Mouse (Mus musculus) hematopoietic stem cell, adult 5-6 weeks (primary cell): ENCODE measurements around the gene Nedd4. TPM values are rescaled to one million over a fixed set of nuclear protein-coding genes. Genes with fewer than 3 reads are reported as not detected.

Source experiments
- ATAC-seq, 2 experiments: fragments of 125-278 bp in 1 of 2; replicated peaks in 1 of 2; 2 replicates each; pipeline ENCODE4 v1.8.0; 2016 to 2017; ENCODE audit warnings: inconsistent platforms in 2 of 2, mild to moderate bottlenecking in 2 of 2, moderate number of reproducible peaks in 2 of 2, low read depth in 1 of 2, moderate TSS enrichment in 1 of 2; ENCODE audit not compliant: low FRiP score in 2 of 2, poor library complexity in 2 of 2, severe bottlenecking in 2 of 2, insufficient read depth in 1 of 2, low TSS enrichment in 1 of 2
- total RNA-seq: library from RNA; stranded (forward); fragments of 172-1452, 232-1000 nt; gene quantifications from 2 replicates; pipeline ENCODE4 v1.2.3, GENCODE M21; 2017

The Nedd4 gene
- total RNA-seq, 1 experiment from 2014 or later = 419 TPM

DNA sequence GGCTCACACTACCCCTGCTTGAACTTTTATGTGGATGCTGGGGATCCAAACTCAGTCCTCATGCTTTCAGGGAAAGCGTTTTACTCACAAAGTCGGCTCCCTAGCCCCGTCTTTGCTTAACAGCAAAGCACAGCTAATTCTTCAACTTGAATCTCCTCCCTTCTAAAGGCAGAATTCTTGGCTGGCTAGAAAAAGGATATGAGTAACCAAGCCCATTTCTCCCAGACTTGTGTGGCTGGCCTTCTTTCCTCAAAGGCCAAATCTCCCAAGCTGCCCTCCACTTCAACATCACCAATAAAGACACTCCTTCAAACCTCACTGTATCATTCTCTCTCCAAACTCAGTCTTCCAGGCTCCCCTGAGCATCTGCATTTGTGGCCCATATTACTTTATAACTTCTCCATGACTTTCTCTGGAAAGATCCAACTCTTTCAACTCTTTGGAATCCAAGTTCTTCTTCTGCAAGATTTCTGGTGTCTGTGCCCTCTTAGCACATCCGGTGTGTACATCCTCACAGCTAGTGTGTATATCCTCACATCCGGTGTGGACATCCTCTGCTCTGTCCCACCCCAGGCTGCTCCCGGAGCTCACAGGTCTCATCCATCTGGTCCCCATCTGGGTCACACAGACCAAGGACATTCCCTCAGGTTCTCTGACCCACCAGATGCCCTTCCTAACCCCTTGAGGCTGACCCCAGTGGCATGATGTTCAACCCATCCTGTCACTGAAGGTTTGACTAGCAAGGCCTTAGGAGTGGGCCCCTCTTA is 18.3 kb upstream of the Nedd4 start:
- no peak for ATAC-seq

DNA sequence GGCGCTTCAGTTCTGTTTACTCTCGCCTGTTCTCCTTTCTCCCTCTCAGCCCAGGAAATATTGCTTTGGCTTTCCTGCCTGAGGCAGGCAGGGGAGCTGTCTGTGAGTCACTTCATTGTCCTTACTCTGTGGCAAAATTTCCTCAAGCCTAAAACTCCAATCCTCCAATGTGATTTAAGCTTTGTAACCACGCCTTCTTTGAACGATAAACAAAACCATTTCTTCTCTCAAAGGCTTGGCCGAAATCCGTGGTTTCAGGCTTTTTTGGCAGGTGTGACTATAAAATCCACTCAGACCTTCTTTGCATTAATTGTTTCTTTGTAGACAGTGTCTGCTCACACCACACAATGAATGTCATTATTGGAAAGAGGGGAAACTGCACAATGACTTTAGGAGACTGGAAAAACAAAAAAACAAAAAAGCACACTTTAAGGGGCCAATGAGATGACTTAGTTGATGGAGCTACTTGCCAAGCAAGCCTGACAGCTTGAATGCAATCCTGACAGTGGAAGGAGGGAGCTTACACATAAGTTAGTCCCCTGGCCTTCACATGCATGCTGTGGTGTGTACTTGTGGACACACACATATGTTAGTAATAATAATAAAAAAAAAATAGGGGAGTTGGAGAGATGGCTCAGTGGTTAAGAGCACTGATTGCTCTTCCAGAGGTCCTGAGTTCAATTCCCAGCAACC is 17.6 kb upstream of the Nedd4 start:
- ATAC-seq = peak in 1 of 2 experiments; percentile 37; a peak in 1 of 4 replicates

DNA sequence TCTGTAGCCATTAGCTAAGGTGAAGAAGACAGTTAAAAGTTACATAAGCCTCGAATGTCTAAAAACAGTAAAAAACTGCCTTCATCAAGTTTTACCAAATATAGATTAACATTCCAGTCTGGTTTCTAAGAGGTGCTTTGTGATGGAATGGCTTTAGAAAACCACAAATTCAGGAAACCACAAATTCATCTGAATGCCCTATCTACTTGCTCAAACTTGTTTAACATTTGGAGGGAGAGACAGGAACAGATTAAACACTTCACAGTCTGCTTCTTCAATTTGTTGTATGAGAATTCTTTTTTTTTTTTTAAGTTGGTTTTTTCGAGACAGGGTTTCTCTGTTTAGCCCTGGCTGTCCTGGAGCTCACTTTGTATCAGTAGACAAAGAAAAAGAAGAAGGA is 12.4 kb upstream of the Nedd4 start:
- ATAC-seq = no peak

DNA sequence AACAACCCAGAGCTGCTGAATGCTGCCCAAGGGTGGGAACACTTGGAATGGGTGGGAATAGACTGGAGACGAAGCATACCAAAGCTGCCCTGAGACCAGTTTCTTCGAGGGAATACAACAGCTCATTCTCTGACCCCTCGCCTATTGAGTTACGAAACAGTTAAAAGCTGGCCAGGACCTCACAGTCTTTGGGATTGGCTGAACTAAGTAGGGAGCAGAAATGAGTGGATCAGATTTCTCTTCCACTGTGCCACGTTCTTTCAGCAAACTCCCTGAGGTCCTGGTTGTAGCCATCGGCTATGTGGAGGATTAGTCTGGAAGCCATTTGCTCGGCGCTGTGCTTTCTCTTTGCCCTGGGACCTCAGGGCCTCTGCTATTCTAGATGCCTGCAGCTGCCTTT is 9.2 kb upstream of the Nedd4 start:
- ATAC-seq = no peak

DNA sequence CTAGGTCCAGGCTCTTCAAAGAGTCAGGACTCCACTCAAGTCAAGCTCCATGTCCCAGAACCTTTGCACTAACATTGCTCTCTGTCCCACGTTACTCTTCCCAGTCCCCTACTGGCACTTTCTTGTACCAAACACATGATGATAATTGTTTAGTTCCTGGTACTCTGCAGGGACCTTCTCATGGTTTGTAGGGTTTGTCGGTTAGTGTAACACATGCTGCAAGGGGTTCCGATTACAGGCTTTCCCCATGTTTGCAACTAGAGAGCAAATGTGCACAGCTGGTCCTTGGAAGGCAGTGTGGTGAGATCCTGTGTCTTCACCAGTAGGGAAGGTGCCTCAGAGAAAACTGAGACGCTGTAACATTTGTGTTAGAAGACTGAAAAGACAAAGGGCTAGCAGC is 8.6 kb upstream of the Nedd4 start:
- ATAC-seq = no peak

DNA sequence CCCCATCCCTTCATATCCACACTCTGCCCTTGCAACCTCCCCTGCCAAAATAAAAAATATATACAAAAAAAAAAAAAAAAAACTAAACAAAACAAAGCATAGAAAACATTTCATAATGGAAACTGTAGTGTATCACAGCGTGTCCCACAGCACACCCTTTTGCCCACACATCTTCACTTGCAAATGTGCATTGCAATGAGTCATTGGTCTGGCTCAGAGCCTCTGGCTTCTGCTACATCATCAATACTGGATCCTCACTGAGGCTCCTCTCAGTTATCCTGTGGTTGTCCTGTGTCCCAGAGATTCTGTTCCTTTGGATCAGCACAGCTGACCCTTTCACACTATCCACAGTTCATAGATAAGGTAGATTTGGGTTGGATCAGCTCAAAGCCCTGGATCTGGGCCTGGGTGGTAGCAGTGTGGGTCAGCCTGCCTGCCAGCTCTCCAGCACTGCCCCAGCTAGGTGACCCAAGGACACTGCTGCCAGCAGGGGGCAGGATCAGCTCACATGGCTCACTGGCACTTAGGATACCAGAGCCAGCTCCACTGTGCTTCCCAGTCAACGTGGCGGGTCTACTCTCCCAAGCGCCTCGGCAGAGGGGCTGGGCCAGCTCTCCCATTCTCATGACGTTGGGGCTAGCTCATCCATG is 7.4 kb upstream of the Nedd4 start:
- peak; percentile 57 to 65; a peak in 3 of 4 replicates for ATAC-seq

DNA sequence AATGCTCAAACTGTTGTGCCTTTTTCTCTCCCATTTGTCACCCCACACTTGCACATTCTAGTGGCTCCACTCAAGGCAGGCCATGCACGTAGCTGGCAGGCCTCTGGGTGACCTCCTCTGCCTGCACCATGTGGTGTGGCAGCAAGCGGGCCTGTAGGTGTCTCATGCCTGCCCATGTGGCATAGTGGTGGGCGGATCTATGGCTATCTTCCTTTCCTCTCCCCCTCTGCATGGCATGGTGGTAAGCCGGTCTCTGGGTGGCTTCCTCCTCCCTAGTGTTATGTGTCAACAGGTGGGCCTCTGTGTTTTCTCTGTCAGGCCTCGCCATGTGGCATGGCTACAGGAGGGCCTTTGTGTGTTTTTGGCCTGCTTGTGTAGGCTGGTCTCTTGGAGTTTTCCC is 6.5 kb upstream of the Nedd4 start:
- no peak for ATAC-seq

DNA sequence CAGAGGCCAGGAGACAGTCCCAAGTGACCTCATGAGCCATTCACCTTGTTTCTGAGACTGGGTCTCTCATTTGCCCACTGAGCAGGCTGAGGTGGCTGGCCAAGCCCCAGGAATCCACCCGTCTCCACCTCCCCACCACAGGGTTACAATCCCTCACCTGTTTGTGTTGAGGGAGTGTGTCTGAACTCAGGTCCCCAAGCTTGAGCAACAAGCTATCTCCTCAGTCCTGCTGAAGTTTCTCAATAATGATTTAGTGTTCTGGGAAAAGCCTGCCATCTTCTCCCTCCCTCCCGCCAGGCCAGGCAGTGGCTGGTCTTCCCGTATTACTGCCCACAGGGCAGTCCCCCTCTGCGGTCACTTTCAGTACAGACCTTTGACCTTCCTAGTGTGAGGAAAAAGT is 5.7 kb upstream of the Nedd4 start:
- no peak for ATAC-seq

DNA sequence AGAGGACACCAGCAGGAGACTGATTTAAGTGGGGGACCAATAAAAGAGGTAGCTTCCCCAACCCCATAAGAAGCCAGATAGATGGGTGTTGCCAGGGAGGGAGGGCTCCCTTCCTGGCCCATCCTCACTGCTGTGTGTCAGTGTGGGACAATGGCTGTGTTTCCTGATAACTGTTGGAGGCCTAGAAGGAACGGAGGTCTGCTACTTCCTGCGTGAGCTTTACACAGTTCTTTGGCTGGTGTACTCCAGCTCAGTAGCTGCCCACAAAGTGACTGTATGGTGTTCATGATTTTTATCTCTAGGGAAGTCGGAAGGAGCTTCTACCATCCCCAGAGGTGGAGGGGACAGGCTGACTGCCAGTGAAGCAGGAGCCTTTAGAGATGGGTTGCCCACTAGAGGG is 5.2 kb upstream of the Nedd4 start:
- ATAC-seq = peak; percentile 27 to 38

DNA sequence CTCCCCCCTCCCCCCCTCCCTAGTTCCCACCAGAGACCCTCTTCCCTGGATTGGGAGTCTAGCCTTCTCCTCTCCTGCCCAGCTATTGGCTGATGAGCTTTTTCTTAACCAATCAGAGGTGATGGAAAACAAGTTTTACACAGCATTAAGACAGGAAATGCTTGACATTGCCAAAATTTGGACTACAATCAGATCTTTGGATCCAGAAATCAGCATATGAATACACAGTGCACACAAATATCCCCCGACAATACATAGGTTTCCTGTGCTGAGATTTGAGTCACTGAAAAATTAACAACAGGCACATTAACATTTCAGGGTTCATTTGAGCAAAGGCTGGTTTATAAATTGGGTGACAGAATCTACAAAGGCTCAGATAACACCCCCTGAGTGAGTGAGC is 4.5 kb upstream of the Nedd4 start:
- no peak for ATAC-seq

DNA sequence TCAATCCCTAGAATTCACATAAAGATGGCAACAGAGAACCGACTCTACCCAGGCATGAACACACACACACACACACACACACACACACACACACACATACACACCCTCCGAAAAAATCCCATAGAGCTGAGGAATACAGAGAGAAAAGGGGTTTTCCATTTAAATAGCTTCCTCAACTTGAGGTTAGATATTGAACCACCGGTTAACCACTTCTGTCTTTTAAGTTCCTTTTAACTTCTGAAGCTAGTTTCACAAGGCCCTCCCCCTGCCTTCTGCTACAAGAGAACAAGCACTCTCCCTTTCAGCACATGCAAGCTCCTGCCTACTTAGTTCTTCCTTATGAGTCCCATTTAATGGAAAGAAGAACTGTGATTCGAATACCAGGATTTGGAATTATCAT is 2.0 kb upstream of the Nedd4 start:
- ATAC-seq = peak; percentile 54 to 76

DNA sequence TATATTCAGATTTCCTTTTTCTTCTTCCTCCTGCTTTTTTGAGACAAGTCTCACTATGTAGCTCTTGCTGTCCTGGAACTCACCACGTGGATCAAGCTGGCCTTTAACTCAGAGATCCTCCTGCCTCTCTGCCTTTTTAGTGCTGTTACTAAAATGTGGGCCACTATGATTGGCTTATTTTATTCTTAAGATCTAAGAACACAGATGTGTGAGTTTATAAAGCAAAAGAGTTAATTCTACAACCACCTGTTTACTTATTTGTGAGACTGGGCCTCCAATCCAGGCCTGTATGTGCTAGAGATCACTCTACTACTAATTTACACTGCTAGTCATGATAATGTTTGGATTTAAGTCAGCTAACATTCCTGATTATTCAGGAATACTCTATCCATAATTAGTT is 1.2 kb upstream of the Nedd4 start:
- ATAC-seq = no peak

DNA sequence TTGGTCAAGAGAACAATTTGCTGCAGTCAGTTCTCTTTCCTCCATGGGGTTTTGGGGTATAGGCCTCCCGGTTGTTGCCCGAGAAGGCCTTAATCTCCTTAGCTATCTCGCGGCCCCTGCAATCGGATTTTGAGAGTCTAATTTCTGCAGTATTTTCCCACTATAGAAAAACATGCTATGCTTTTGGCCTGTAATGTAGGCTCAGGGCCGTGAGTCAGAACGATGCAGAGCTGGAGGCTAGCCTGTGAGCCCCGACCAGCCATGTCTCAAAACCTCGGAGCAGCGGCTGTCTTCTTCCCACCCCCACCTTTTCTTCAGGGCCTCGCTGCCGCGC is 618 bp upstream of the Nedd4 start:
- ATAC-seq = no peak

DNA sequence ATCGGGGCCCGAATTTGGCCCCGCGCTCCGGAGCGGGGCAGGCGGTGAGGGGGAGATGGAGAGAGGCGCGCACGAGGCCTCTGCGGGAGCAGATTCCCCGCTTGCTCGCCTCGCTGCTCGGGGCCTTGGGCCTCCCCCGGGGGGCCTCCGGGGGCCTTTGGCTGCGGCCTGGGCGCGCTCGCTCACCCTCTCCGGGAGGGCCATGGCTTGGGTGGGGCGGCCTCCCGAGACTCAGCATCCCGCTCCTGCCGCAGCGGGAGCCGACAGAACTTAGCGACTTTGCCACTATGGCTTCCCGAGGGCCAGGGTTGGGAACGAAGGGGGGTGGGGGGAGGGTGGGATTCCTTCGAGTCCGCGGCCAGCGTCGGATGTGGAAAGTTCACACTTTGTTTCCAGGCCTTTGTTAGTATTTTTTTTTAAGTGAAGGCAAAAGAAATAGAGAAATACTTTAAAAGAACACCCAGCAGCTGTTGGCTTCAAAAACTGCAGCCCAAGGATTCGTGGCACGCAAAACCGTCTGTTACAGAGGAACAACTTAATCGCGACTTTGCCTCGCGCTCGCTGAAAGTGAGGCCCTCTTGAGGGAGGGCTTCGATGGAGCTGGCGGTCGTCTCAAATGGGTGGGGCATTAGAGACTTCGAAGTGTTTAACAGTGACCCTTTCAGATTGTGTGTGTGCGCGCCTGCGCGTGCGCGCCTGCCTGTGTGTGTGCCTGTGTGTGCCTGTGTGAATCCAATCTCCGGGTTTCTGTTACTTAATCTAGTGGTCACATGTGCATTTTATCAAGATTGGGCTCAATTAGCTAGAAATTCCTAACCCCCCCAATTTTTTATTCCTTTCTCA is 766 bp downstream of the Nedd4 start:
- ATAC-seq = no peak; a peak in 1 of 4 replicates

DNA sequence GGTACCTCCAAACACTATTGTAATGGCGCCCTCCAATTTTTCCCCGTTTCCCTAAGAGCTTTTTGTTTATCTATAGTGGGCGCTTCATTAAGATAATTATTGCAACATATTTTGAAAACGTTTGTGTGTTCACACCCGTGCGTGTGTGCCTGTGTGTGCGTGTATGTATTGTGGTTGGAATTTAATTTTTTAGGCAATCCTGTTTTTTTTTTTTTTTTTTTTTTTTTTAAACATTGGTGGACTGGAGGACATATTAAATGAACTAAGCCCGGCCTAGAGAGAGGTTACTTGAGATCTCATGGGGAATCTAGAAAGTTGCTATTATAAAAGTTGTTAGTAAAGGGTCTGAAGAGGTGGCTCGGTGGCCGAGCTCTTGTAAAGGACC is 1.4 kb downstream of the Nedd4 start:
- no peak for ATAC-seq

DNA sequence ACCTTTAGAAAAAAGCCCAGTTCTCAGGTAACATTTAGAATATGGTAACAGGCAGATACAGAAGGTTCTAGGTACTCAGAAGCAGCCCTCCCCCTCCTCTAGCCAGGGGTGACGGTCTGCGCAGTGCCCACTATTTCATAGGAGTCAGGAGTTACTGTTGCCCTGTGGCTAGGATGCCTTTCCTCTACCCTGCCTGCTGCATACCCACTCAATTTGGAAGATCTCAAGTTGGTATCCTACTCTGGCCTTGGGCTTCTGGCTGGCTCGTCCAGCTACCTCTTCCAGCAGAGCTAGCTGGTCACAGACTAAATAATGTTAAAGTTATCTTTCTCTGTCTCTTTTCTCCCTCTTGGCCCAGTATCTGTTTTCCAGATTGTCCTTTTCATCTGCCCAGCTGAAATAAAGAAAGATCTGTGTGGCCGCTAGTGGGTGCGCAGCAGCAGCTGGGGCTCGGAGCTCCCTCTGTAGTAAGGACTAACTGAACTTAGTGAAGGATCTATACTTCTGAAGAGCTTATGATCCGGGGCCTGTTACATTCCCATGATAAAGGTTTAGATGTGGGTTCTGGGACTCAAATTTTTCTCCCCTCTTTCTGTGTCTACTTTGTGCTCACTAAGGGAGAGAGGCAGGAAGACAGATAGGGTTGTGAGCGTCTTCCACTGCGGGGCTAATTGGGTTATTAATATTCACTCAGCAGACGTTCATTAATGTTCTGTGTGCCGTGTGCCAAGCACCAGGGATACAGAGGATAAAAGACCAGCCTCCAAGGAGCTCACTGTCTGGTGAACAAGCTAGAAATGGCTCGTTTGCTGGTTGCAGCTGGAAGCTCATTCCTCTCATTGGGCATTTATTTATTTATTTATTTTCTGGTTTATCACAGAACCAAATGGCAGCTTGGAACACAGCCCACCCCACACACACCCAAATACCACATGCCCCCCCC is 2.5 kb downstream of the Nedd4 start:
- no peak for ATAC-seq

DNA sequence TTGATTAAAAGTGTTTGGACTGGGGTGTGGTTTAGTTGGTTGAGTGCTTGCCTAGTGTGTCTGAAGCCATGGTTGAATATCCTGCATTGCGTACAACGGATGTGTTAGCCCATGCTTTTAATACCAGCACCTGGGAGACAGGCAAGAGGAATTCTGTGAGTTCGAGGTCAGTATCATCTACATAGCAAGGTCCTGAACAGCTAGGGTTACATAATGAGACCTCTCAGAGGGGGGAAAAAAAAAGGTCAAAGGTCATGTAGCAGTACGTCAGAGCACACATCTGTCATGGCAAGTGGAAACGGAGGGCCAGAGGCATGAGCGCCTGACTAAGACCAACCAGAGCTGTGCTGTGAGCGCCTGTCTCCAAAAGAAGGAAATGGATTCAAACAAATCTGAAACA is 3.4 kb downstream of the Nedd4 start:
- no peak for ATAC-seq
